Mouse (Mus musculus) lung, postnatal 0 days (tissue): ENCODE data around the gene Elmsan1. TPM values are rescaled to one million over a fixed set of nuclear protein-coding genes. Genes with fewer than 3 reads are reported as not detected.

ENCODE experiments used
- ATAC-seq: fragments of 200-750 bp; cut with Nextera tagmentation; 2 replicates; pipeline ENCODE4 v1.8.0; 2017; ENCODE audit warnings: moderate library complexity
- DNase-seq: peaks from one replicate; pipeline ENCODE4 v3.0.0-alpha.2; 2016; ENCODE audit warnings: low spot score
- H3K27ac ChIP-seq: fragments of 300-500 bp; sonication (generic); 2 replicates; pipeline ENCODE4 v1.5.1; 2014; ENCODE audit warnings: antibody characterized with exemption, mild to moderate bottlenecking, low read length, mixed read lengths
- H3K27me3 ChIP-seq: fragments of 300-500 bp; sonication (generic); replicated peaks from 2 replicates; pipeline ENCODE4 v1.6.1; 2014; ENCODE audit warnings: low read length, mixed read lengths; ENCODE audit not compliant: insufficient read depth
- H3K36me3 ChIP-seq: fragments of 300-500 bp; sonication (generic); 2 replicates; pipeline ENCODE4 v1.6.1; 2014; ENCODE audit warnings: low read length, mixed read lengths; ENCODE audit not compliant: insufficient read depth
- H3K4me1 ChIP-seq: fragments of 300-500 bp; sonication (generic); 2 replicates; pipeline ENCODE4 v1.6.1; 2014; ENCODE audit warnings: antibody characterized with exemption, low read depth, low read length, mixed read lengths; ENCODE audit not compliant: insufficient read depth
- H3K4me2 ChIP-seq: fragments of 300-500 bp; sonication (generic); replicated peaks from 2 replicates; pipeline ENCODE4 v1.6.1; 2014; ENCODE audit warnings: low read depth, mild to moderate bottlenecking, low read length, moderate library complexity, mixed read lengths
- H3K4me3 ChIP-seq: fragments of 300-500 bp; sonication (generic); 2 replicates; pipeline ENCODE4 v1.5.1; 2014; ENCODE audit warnings: low read depth, low read length
- H3K9ac ChIP-seq: fragments of 300-500 bp; sonication (generic); replicated peaks from 2 replicates; pipeline ENCODE4 v1.6.1; 2014; ENCODE audit warnings: low read depth, mild to moderate bottlenecking
- H3K9me3 ChIP-seq: fragments of 300-500 bp; sonication (generic); 2 replicates; pipeline ENCODE4 v1.6.1; 2016; ENCODE audit warnings: low read length, mixed read lengths
- CTCF ChIP-seq: IDR thresholded peaks from 2 replicates; pipeline ENCODE4 v1.5.1; 2016; ENCODE audit warnings: antibody characterized with exemption, mild to moderate bottlenecking
- EP300 ChIP-seq: IDR thresholded peaks from 2 replicates; pipeline ENCODE4 v1.6.1; 2016; ENCODE audit warnings: antibody characterized with exemption, mild to moderate bottlenecking, control low read depth
- WGBS: fragments of 180-500 bp; shearing (Covaris S2); extraction: QIAGEN DNeasy Blood & Tissue Kit; methylation state at CpG from one replicate; pipeline ENCODE4 v1.1.7; 2014; 5-methylcytosine and 5-hydroxymethylcytosine counted together
- polyA plus RNA-seq: library from polyadenylated mRNA; unstranded; fragments of >200 nt; fragmentation: Nextera tagmentation; extraction: Ambion mirVana; gene quantifications from 2 replicates; pipeline ENCODE4 v1.2.1, GENCODE M21; 2015

Gene Elmsan1
- polyA plus RNA-seq, 1 experiment from 2014 or later = 6.7 TPM

DNA sequence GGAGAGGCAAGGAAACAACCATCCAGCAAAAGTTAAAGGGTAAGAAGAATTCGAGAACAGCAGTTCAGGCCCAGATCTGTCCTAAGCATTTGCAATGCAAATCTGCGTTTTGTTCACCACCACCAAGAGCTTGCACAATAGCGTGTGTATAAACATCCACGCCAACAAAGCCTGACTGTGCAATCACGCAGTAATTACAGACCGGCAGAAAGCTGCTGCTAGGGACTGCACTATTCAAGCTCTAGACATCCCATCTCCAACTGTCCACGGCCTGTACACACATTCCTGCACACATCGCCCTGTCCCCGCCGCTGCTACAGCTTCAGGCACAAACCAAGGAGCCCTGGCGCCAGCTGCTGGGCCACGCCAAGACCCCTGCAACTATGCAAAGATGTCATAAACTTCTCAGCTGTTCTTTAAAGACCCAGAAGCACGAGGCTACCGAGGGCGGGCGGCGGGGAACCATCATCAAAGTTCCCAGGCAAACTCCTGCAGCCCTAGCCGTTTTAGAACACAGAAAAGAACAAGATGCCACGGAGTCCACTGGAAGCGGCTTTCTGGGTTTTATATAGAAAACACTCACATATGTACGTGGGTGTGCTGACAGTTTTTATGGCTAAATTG, 1.1 kb downstream of the Elmsan1 start:
- ATAC-seq = peak; percentile 58
- Histone ChIP-seq H3K9ac (peak overlapping the region; percentile 92), H3K4me3 (peak overlapping the region; percentile 93), H3K9me3 (no peaks in the 10 kb centered on the region), H3K27ac (peak overlapping the region; percentile 99), H3K27me3 (no peaks in the 10 kb centered on the region), H3K4me2 (peak overlapping the region; percentile 83), H3K36me3 (no peaks in the 10 kb centered on the region), H3K4me1 (peaks cover 29% of the 10 kb centered on the region)
- peak; percentile 7 for TF ChIP-seq EP300
- 0 out of 2 replicates have a peak, but pooled peaks have one; percentile 23 for TF ChIP-seq CTCF
- 1% methylated on average over 21 of the region's 21 CpGs for WGBS
- DNase-seq = peak; percentile 92

DNA sequence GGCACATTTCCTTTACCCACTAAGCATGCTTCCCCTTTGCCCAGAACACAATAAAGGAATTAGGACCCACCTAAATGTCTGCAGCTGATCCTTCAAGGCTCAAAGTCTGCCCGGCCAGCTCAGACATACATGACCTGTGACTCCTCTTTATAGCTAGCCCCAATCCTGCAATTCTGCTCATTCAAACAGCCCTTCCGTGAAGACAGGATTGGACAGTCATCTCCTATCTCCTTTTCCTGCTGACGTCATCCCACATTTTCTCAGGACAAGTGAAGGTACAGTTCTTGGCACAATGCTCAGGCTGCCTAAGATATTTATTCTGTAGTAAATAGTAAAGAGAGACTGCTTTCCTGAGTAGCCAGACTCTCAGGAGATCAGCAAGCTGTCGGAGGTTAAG, 1.6 kb downstream of the Elmsan1 start:
- ATAC-seq (peak; percentile 15), DNase-seq (no peak)
- H3K36me3 ChIP-seq = no peaks in the 10 kb centered on the region
- peak overlapping the region; percentile 93; the same call in 1 of the 2 replicates for H3K4me3 ChIP-seq
- H3K9ac ChIP-seq = no peak overlapping the region
- 18% methylated on average over 4 of the region's 4 CpGs for WGBS
- H3K27ac ChIP-seq = peak overlapping the region; percentile 99
- H3K9me3 ChIP-seq = no peaks in the 10 kb centered on the region
- peak overlapping the region; percentile 83 for H3K4me2 ChIP-seq
- peak; percentile 86 for TF ChIP-seq EP300
- TF ChIP-seq CTCF = no peak
- H3K27me3 ChIP-seq = no peaks in the 10 kb centered on the region
- peaks cover 29% of the 10 kb centered on the region for H3K4me1 ChIP-seq

DNA sequence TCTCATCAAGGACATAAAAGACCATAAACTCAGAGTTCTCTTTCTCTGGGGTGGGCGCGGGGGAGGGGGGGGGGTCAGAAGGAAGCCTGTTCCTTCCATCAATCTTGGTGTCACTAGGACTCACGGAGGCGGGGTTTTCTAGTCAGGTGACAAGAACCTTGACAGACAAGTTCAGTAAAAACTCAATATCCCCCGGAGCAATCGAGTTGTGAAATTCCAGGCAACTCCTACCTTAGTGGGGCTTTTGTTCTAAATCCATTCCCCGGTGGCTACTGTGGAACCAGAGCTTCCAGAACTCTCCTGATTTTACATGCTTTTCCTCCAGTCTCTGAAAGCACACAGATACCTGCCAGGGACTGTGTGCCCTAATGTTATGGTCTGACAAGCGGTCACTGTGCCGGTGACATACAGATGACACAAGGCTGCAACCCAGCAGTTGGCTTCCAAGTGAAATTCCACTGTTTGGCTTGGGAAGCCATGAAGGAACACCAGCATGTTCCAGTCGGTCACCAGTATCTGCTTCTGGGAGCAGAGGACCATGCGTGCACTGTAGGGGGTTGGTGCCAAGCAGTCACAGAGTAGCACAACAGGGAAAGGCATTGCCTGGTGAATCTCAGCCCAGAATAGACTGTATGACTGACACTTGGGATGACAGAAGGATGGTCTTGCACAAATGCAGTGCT, 2.8 kb downstream of the Elmsan1 start:
- 51% methylated on average over 9 of the region's 11 CpGs for WGBS
- ATAC-seq = no peak
- peaks cover 40% of the 10 kb centered on the region for H3K4me1 ChIP-seq

DNA sequence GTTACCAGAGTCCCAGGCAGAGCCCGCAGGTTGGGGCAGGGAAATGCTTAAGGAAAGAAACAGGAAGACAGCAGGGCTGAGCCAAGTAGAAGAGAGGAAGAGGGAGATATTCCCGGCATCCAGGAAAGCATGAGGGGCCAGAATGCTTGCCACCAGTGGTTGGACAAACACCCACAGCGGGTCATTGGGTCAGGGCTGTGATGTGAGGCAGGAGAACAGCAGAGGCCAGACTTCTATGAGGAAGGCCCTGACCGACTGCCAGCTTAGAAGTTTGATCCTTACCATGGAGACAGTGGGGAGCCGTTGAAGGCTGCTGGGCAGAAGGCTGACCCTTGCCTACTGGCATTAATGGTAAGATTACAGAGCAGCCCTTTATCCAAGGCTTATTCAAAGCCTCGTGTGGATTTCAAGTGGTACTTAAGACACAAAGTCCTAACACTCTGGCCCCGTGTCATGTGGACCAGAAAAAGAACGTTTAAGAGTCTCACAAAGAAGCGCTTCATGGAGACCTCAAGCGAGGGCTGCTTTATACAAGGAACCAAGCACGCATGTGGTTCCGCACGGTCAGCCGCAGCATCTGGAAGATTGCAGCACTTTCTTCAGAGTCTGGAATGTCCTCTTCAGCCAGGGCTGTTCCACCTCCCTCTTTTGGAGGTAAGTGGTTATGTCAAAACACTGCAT, 4.0 kb downstream of the Elmsan1 start:
- Histone ChIP-seq H3K36me3 (no peaks in the 10 kb centered on the region), H3K9me3 (no peaks in the 10 kb centered on the region), H3K27me3 (no peaks in the 10 kb centered on the region), H3K4me3 (no peak overlapping the region), H3K27ac (peak overlapping the region; percentile 99), H3K4me1 (peaks cover 48% of the 10 kb centered on the region), H3K4me2 (0 out of 2 replicates have a peak overlapping the region, but pooled peaks have one; percentile 17), H3K9ac (no peak overlapping the region)
- TF ChIP-seq CTCF = peak; percentile 25; the same call in 1 of the 2 replicates
- TF ChIP-seq EP300 = no peak; the same call in 1 of the 2 replicates
- DNase-seq (peak; percentile 84), ATAC-seq (peak; percentile 31)
- WGBS = 33% methylated on average over 14 of the region's 14 CpGs

More for the DNA sequence above, 2.8 kb downstream of the Elmsan1 start:
- no peak for DNase-seq
- no peaks in the 10 kb centered on the region for H3K9me3 ChIP-seq
- no peaks in the 10 kb centered on the region for H3K27me3 ChIP-seq
- no peak overlapping the region for H3K4me3 ChIP-seq
- peak overlapping the region; percentile 99 for H3K27ac ChIP-seq
- H3K36me3 ChIP-seq = no peaks in the 10 kb centered on the region
- H3K4me2 ChIP-seq = no peak overlapping the region
- TF ChIP-seq EP300 = no peak
- 0 out of 2 replicates have a peak overlapping the region, but pooled peaks have one; percentile 16 for H3K9ac ChIP-seq

DNA sequence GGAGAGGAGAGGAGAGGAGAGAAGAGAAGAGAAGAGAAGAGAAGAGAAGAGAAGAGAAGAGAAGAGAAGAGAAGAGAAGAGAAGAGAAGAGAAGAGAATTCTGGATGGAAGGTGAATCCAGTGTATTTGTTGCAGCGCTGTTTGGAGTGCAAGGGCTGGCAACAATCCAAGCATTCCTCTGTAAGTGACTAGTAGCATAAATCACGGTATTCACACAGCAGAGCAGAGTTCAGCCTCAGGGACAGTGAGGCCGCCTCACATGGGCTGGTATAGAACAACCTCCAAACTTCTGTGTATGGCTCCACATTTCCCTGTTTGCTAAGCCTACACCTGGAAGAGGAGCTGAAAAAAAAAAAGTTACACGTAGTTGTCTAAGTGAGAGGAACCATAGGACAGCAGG, 6.4 kb downstream of the Elmsan1 start:
- Histone ChIP-seq H3K9ac (no peak overlapping the region), H3K4me2 (no peak overlapping the region), H3K27me3 (no peaks in the 10 kb centered on the region), H3K4me3 (no peak overlapping the region), H3K9me3 (no peaks in the 10 kb centered on the region), H3K4me1 (peaks cover 57% of the 10 kb centered on the region), H3K36me3 (no peaks in the 10 kb centered on the region), H3K27ac (no peak overlapping the region)
- 23% methylated on average over 4 of the region's 4 CpGs for whole genome bisulfite sequencing
- peak; percentile 83 for DNase-seq
- no peak for ATAC-seq
- TF ChIP-seq CTCF = no peak
- TF ChIP-seq EP300 = no peak

DNA sequence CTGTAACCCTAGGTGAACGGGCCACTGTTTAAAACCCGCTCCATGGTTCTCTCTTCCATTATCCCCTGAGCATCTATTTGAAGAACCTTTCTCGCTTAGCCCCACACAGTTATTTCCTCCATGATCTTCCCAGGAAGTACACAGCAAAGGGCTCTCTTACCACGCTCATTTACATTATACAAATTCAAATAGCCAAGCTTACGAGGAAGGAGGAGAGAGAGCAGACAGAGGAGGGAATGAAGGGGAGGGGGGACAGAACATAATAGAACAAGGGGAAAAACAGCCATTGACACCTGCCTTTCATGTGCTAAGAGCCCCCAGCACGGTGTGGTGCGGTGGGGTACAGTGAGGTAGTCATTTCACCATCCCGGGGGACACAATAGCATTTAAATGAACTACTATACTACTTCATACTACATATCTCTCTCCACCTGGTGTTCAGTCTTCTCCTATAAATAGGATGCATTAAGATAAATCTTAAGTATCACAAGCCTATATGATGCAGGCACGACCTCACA, 7.6 kb downstream of the Elmsan1 start:
- Histone ChIP-seq H3K9me3 (no peaks in the 10 kb centered on the region), H3K4me3 (no peak overlapping the region), H3K36me3 (no peaks in the 10 kb centered on the region), H3K27me3 (no peaks in the 10 kb centered on the region), H3K9ac (no peak overlapping the region), H3K27ac (no peak overlapping the region), H3K4me2 (no peak overlapping the region), H3K4me1 (peaks cover 62% of the 10 kb centered on the region)
- WGBS = 69% methylated on average over 9 of the region's 9 CpGs
- ATAC-seq (no peak), DNase-seq (no peak)
- TF ChIP-seq EP300 = no peak
- no peak for TF ChIP-seq CTCF
